Mouse (Mus musculus) hindlimb bud, embryonic 11.5 days (tissue): ENCODE measurements at regions not wholly inside any gene's neighbourhood (a gene's known extent, or its start where the extent isn't known, plus 50 kb on each side); places are given as distances from the start of the nearest gene placed in this dataset.

ENCODE experiments used
- DNase-seq: peaks from one replicate; pipeline ENCODE4 v3.0.0-alpha.2; 2012; ENCODE audit warnings: low read depth, low spot score; ENCODE audit errors: extremely low spot score

GRCm38 (mm10) chr2:50003866-50004265, 62.4 kb upstream of the Lypd6 start:
- DNase-seq: no peak

- peak; percentile 24 for DNase-seq
These were observed 61.3 kb upstream of the Lypd6 start for GRCm38 (mm10) chr2:50004674-50005527.

GRCm38 (mm10) chr2:50008282-50008681, 57.9 kb upstream of the Lypd6 start:
- no peak for DNase-seq

- no peak for DNase-seq
These were observed 55.8 kb upstream of the Lypd6 start for GRCm38 (mm10) chr2:50010409-50010808.

- no peak for DNase-seq
These were observed 53.9 kb upstream of the Lypd6 start for GRCm38 (mm10) chr2:50012303-50012702.

GRCm38 (mm10) chr2:50013248-50013647, 53.0 kb upstream of the Lypd6 start:
- no peak for DNase-seq

- DNase-seq: no peak
These were observed 52.3 kb upstream of the Lypd6 start for GRCm38 (mm10) chr2:50013882-50014281.

- no peak for DNase-seq
These were observed 51.5 kb upstream of the Lypd6 start for GRCm38 (mm10) chr2:50014683-50015082.
